Mouse (Mus musculus) right cerebral cortex, postnatal 14 days (tissue): ENCODE data around the gene Vmn2r8.
"Not testable (repeated sequence)": the region's sequence is repeated elsewhere in the genome, so short reads cannot be mapped to it uniquely, and the experiment has no call there.

Experiments used
- DNase-seq: peaks from one replicate; pipeline ENCODE4 v3.0.0; 2022

Vmn2r8 gene

GRCm38 (mm10) chr5:108808750-108809149 is at the start of gene Vmn2r8:
TSS of gene Vmn2r8 (minus strand) at chr5:108808850.
- DNase-seq: not testable (repeated sequence)

GRCm38 (mm10) chr5:108852501-108852900 is 43.9 kb upstream of the Vmn2r8 start, which contains the start of gene Vmn2r9:
TSS of gene Vmn2r9 (minus strand) at chr5:108852601.
- not testable (repeated sequence) for DNase-seq

- no peak for DNase-seq
Observed at GRCm38 (mm10) chr5:108849466-108849865, 40.8 kb upstream of the Vmn2r8 start.

- no peak for DNase-seq
Observed at GRCm38 (mm10) chr5:108836156-108836555, 27.5 kb upstream of the Vmn2r8 start.

- DNase-seq: no peak
Observed at GRCm38 (mm10) chr5:108823276-108823675, 14.6 kb upstream of the Vmn2r8 start.

GRCm38 (mm10) chr5:108803646-108804045 is 5.0 kb downstream of the Vmn2r8 start:
- no peak for DNase-seq

- DNase-seq: not testable (repeated sequence)
Observed at GRCm38 (mm10) chr5:108795263-108795662, 13.4 kb downstream of the Vmn2r8 start, which contains the start of gene Tmed11. TSS of gene Tmed11 (minus strand) at chr5:108795363.

GRCm38 (mm10) chr5:108790385-108790784 is 18.3 kb downstream of the Vmn2r8 start:
- peak; percentile 4 for DNase-seq

- DNase-seq: no peak
Observed at GRCm38 (mm10) chr5:108774630-108775306, 33.9 kb downstream of the Vmn2r8 start, which contains the start of gene Rnf212. TSS of gene Rnf212 (minus strand) at chr5:108774982.

GRCm38 (mm10) chr5:108760002-108760401 is 48.6 kb downstream of the Vmn2r8 start:
- no peak for DNase-seq

- peak; percentile 40 for DNase-seq
Observed at GRCm38 (mm10) chr5:108758396-108758795, 50.3 kb downstream of the Vmn2r8 start.

- not testable (repeated sequence) for DNase-seq
Observed at GRCm38 (mm10) chr5:108751258-108751657, 57.4 kb downstream of the Vmn2r8 start.

- DNase-seq: no peak
Observed at GRCm38 (mm10) chr5:108750328-108751210, 58.1 kb downstream of the Vmn2r8 start.

GRCm38 (mm10) chr5:108744629-108745028 is 64.0 kb downstream of the Vmn2r8 start:
- DNase-seq: no peak

GRCm38 (mm10) chr5:108743856-108744255 is 64.8 kb downstream of the Vmn2r8 start:
- DNase-seq: no peak

- DNase-seq: no peak
Observed at GRCm38 (mm10) chr5:108742596-108742995, 66.1 kb downstream of the Vmn2r8 start.

- DNase-seq: no peak
Observed at GRCm38 (mm10) chr5:108741844-108742243, 66.8 kb downstream of the Vmn2r8 start.
